Mouse (Mus musculus) forebrain, embryonic 15.5 days (tissue): Measurements from ENCODE around the gene Gm4985. TPM values are rescaled to one million over a fixed set of nuclear protein-coding genes. Genes with fewer than 3 reads are reported as not detected.
"Not testable (repeated sequence)": the region's sequence is repeated elsewhere in the genome, so short reads cannot be mapped to it uniquely, and the experiment has no call there.

Experiments
- ATAC-seq: fragments of 200-750 bp; cut with Nextera tagmentation; replicated peaks from 2 replicates; pipeline ENCODE4 v1.8.0; 2017; ENCODE audit warnings: mild to moderate bottlenecking, moderate TSS enrichment, moderate library complexity
- H3K27ac ChIP-seq: fragments of 300-500 bp; sonication (generic); replicated peaks from 2 replicates; pipeline ENCODE4 v1.5.1; 2015; ENCODE audit warnings: mild to moderate bottlenecking, inconsistent platforms
- H3K27me3 ChIP-seq: fragments of 300-500 bp; sonication (generic); 2 replicates; pipeline ENCODE4 v1.6.1; 2015; ENCODE audit warnings: inconsistent platforms
- H3K36me3 ChIP-seq: fragments of 300-500 bp; sonication (generic); 2 replicates; pipeline ENCODE4 v1.6.1; 2015; ENCODE audit warnings: mild to moderate bottlenecking, inconsistent platforms
- H3K4me1 ChIP-seq: fragments of 300-500 bp; sonication (generic); 2 replicates; pipeline ENCODE4 v1.6.1; 2015; ENCODE audit warnings: inconsistent platforms
- H3K4me2 ChIP-seq: fragments of 300-500 bp; sonication (generic); replicated peaks from 2 replicates; pipeline ENCODE4 v1.6.1; 2015; ENCODE audit warnings: mild to moderate bottlenecking, inconsistent platforms
- H3K4me3 ChIP-seq: fragments of 300-500 bp; sonication (generic); 2 replicates; pipeline ENCODE4 v1.5.1; 2015; ENCODE audit warnings: mild to moderate bottlenecking, inconsistent platforms
- H3K9ac ChIP-seq: fragments of 300-500 bp; sonication (generic); replicated peaks from 2 replicates; pipeline ENCODE4 v1.6.1; 2015; ENCODE audit warnings: mild to moderate bottlenecking, inconsistent platforms
- H3K9me3 ChIP-seq: fragments of 300-500 bp; sonication (generic); 2 replicates; pipeline ENCODE4 v1.6.1; 2016; ENCODE audit warnings: inconsistent platforms
- WGBS: fragments of 180-500 bp; shearing (Covaris S2); methylation state at CpG from one replicate; pipeline ENCODE4 v1.1.7; 2015; ENCODE audit warnings: mixed read lengths; 5-methylcytosine and 5-hydroxymethylcytosine counted together
- microRNA-seq: library from miRNA; unstranded; fragments of <30 nt; microRNA quantifications from one replicate; pipeline ENCODE4, GENCODE M21; 2016
- polyA plus RNA-seq: library from polyadenylated mRNA; unstranded; fragments of >200 nt; fragmentation: Nextera tagmentation; extraction: Ambion mirVana; gene quantifications from 2 replicates; pipeline ENCODE4 v1.2.1, GENCODE M21; 2015

Gene Gm4985
- polyA plus RNA-seq: not detected in 2 replicates

- H3K27ac ChIP-seq, ATAC-seq, H3K27me3 ChIP-seq, H3K9ac ChIP-seq, H3K36me3 ChIP-seq, H3K4me1 ChIP-seq, H3K4me3 ChIP-seq, H3K4me2 ChIP-seq, H3K9me3 ChIP-seq: not testable (repeated sequence)
- WGBS: 88% methylated on average over 8 of the region's 8 CpGs
These were observed at the start of gene Gm4985 for GRCm38 (mm10) chrX:23958834-23959233. Gene Gm4985, minus strand, starts transcription at chrX:23958934.

GRCm38 (mm10) chrX:23954161-23954560 is 4.6 kb downstream of the Gm4985 start:
- no peak overlapping the region for H3K9ac ChIP-seq
- H3K27me3 ChIP-seq: no peaks in the 10 kb centered on the region
- H3K4me3 ChIP-seq: no peak overlapping the region
- 53% methylated on average over 2 of the region's 2 CpGs for WGBS
- no peaks in the 10 kb centered on the region for H3K36me3 ChIP-seq
- H3K4me1 ChIP-seq: no peaks in the 10 kb centered on the region
- ATAC-seq: no peak
- H3K4me2 ChIP-seq: no peak overlapping the region
- no peaks in the 10 kb centered on the region for H3K9me3 ChIP-seq
- no peak overlapping the region for H3K27ac ChIP-seq

Small RNAs within 50 kb of the gene (microRNA-seq; reads per million reads assigned to microRNA genes)
- not detected for gene Gm25299

Other genes with a start within 250 kb of the Gm4985 start
- gene Gm4907, start 76.4 kb downstream of the Gm4985 start, polyA plus RNA-seq: not detected in 2 replicates